Mouse (Mus musculus): Measurements from ENCODE around the gene Calcb.

DNA sequence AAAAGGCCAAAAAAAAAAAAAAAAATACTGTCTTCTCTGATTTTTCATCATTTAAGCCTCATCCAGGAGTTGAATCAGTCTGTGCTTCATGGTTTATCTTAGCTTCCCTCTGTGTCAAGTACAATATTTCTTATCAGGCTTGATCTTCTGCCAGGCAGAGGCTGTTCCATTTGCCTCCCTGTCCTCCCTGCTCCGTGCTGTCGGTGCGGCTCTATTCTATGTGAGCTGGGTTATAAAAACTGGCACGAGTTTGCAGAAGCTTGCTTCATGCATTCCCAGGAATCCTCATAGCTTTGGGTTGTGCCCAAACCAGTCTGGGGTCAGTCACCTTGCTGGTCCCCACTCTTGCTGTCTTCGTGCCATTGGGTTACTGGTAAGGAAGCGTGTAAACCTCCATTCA lies 12.7 kb downstream of the Calcb start:
- no peak for TF ChIP-seq CHD2 (IDR thresholded peaks at IDR 0.05; ENCODE audit: low read depth, low read length)
- no peak for TF ChIP-seq ZNF384 (IDR thresholded peaks at IDR 0.05; ENCODE audit: low read depth, low read length)
